Mouse (Mus musculus) ovary, postnatal 10 days (tissue): ENCODE data around the gene Myo10.

Source experiments
- DNase-seq: peaks from one replicate; pipeline ENCODE4 v3.0.0; 2022; ENCODE audit warnings: low spot score

Myo10 gene

GRCm38 (mm10) chr15:25844013-25844570 is 221.8 kb downstream of the Myo10 start:
- DNase-seq, result no peak

GRCm38 (mm10) chr15:25844771-25845170 is 222.4 kb downstream of the Myo10 start:
- DNase-seq, result no peak

- DNase-seq, result no peak
Measured at GRCm38 (mm10) chr15:25847576-25848168, 225.3 kb downstream of the Myo10 start.

GRCm38 (mm10) chr15:25850552-25850951 is 228.2 kb downstream of the Myo10 start:
- no peak for DNase-seq

GRCm38 (mm10) chr15:25854270-25854904 is 232.1 kb downstream of the Myo10 start:
- DNase-seq, result no peak

- DNase-seq, result no peak
Measured at GRCm38 (mm10) chr15:25858611-25859058, 236.3 kb downstream of the Myo10 start.

- no peak for DNase-seq
Measured at GRCm38 (mm10) chr15:25859469-25859868, 237.1 kb downstream of the Myo10 start.

- DNase-seq, result no peak
Measured at GRCm38 (mm10) chr15:25861900-25862299, 239.6 kb downstream of the Myo10 start.
